Mouse (Mus musculus) Patski (cell line): Measurements from ENCODE around the gene Itpr1. TPM values are rescaled to one million over a fixed set of nuclear protein-coding genes. Genes with fewer than 3 reads are reported as not detected.

Experiments
- ATAC-seq: fragments of 100-300 bp; one replicate; pipeline ENCODE4 v1.8.0; 2021
- CTCF ChIA-PET: fragments of 350-600 bp; sonication (Branson Sonifier 250); formaldehyde crosslinking; loops from one replicate; lab custom pipeline; 2022; ENCODE audit warnings: inconsistent platforms; lab: Charles Lee
- POLR2A ChIA-PET: fragments of 350-600 bp; sonication (Branson Sonifier 250); formaldehyde crosslinking; loops from one replicate; lab custom pipeline; 2022; ENCODE audit warnings: antibody characterized with exemption, inconsistent platforms; lab: Charles Lee
- DNase-seq: peaks from one replicate; pipeline ENCODE4 v3.0.0-alpha.2; 2011; ENCODE audit warnings: low read depth, low spot score
- H3K27me3 ChIP-seq: fragments of 371-371 bp; one replicate; pipeline ENCODE4 v1.5.1; 2021
- CTCF ChIP-seq: fragments of 100-300 bp; IDR thresholded peaks from one replicate; pipeline ENCODE4 v1.5.1; 2021
- in situ Hi-C: fragments of 300-500 bp; cut with MboI; formaldehyde crosslinking; loops from 3 replicates; pipeline ENCODE4 v1.11.1; 2018; ENCODE audit warnings: low pct_unique_long_range_greater_than_20kb, mixed read lengths
- polyA plus RNA-seq: library from polyadenylated mRNA; unstranded; gene quantifications from one replicate; pipeline ENCODE4 v1.2.3, GENCODE M21; 2021

Itpr1 gene
- polyA plus RNA-seq, 1 experiment from 2014 or later: 67.1 TPM

DNA sequence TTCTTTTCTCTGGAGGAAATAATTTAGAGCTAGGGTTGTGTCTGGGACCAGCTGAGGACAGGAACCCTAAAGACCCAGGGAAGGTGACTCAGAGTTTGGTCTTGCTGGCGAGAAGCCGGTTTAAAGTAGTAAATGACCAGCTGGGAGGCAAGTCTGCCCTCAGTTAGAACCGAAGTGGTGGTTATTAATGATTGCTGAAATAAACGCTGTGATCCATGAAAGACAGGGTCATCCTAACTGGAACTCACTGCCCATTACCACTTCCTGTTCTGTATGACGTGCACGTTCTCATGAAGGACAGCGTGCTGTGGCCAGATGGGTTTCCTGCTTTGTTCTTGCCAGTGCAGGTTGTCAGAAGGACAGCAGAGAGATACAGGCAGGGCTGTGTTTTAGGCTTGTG, 232.1 kb downstream of the Itpr1 start:
- no peaks in the 10 kb centered on the region for H3K27me3 ChIP-seq
- DNase-seq (no peak), ATAC-seq (peak; percentile 55)
- CTCF ChIA-PET: interaction anchor here (0.9 to 10.2 kb wide), 9 partner anchors 10 to 293 kb away, joined by 3 to 56 read pairs (median 4); partner anchors contain the start of gene Bhlhe40
- no peak for TF ChIP-seq CTCF
- in situ Hi-C loops: no loop called here
- POLR2A ChIA-PET: interaction anchor here (0.9 to 6.1 kb wide), 3 partner anchors 13 to 216 kb away, joined by 4 to 46 read pairs (median 12); partner anchors contain the start of gene Bhlhe40

DNA sequence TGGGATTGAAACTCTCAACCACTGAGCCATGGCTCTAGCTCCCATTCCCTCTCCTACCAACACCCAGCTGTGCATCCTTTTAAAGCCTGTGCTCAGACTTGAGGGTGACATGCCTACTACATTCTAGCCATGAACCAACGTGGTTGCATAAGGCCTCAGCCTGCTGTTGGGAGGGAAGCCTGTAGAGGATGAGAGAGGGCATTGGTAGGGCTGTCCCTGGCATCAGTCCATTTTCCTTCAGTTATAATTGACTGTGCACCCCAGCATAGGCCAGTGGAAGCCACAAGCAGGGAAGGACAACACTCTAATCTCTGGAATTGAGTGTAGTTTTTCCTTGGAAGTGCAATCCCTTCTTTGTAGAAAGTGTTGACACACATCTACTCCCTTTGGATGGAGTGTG, 233.9 kb downstream of the Itpr1 start:
- CTCF ChIA-PET: interaction anchor here (0.8 to 10.2 kb wide), 4 partner anchors 11 to 263 kb away, joined by 3 to 56 read pairs (median 19); partner anchors contain the start of gene Bhlhe40
- H3K27me3 ChIP-seq: no peaks in the 10 kb centered on the region
- TF ChIP-seq CTCF: no peak
- DNase-seq (no peak), ATAC-seq (no peak)
- POLR2A ChIA-PET: interaction anchor here (1.3 to 6.1 kb wide), 4 partner anchors 11 to 214 kb away, joined by 3 to 46 read pairs (median 10); partner anchors contain the start of gene Bhlhe40
- in situ Hi-C loops: no loop called here

DNA sequence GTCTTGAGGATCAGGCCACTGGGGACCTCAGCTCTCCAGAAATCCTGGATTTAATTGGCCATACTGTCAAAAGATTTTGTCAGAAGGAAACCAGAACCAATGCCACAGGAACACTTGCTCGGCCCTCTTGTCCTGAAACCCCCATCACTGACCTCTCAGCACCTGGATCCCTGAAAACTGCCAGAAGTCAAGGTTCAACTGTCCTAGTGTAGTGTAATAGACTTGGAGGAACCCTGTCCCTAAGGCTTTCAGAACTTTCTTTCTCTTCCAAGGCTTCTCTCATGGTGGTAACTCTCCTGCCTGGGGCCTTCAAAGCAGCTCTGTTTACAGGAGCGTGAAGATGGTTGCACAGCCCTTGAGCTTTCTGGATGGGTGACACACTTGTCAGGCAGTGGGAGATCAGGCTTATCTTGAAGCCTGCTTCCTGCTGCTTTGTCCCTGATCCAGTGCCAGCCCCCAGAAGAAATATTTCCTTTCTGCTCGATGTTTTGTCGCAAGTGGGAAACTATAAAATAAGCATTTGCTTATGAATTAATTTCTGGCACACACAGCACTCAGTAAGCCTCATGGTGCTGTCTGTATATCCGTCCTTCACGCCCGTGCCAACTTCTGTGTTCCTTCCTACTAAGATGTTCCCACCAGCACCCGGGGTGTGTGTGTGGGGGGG, 234.4 kb downstream of the Itpr1 start:
- no peak for TF ChIP-seq CTCF
- no peaks in the 10 kb centered on the region for H3K27me3 ChIP-seq
- DNase-seq (no peak), ATAC-seq (peak; percentile 19)
- ChIA-PET POLR2A (interaction anchor here (1.3 to 6.1 kb wide), 3 partner anchors 10 to 214 kb away, joined by 3 to 46 read pairs (median 9); partner anchors contain the start of gene Bhlhe40), CTCF (interaction anchor here (0.6 to 10.2 kb wide), 7 partner anchors 11 to 286 kb away, joined by 3 to 56 read pairs (median 3); partner anchors contain the start of gene Bhlhe40)
- in situ Hi-C loops: no loop called here

DNA sequence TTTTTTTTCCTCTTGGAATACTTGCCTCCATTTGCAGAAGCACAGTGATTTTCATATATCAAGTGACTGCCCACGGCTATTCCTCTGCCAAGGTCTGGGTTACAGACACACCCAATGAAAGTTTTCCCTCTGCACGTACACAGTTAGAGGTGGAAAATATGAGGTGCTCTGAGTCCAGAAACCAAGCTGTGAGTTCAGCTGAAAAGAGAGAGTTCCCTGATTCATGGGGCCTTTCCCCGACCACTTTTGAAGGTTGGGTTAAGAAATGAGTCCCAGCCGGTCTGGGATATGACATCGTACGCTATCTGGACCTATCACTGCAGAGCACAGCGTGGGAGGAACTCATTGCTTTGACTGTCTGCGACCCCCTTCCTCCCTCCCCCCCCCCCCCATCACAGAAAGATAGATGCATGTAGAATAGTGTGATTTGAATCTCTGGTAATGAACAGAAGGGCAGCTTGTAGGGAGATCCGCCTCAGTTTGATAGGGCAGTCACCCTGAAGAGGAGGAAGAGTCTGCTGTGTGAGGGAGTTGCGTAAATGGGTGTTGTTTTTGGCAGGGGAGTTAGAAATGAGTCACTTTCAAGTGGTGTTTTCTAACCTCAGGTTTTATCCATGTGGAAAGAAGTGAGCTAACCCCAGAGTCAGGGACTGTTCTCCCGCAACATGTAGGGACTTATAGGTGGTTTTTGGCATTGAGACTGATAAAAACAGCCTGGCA, 235.3 kb downstream of the Itpr1 start:
- no peak for TF ChIP-seq CTCF
- ATAC-seq (peak; percentile 24), DNase-seq (no peak)
- ChIA-PET POLR2A (interaction anchor here (1.7 to 6.1 kb wide), 2 partner anchors 10 to 213 kb away, joined by 9 to 46 read pairs; partner anchors contain the start of gene Bhlhe40), CTCF (interaction anchor here (0.6 to 10.2 kb wide), 4 partner anchors 9 to 285 kb away, joined by 3 to 56 read pairs (median 4); partner anchors contain the start of gene Bhlhe40)
- in situ Hi-C loops: no loop called here
- no peaks in the 10 kb centered on the region for H3K27me3 ChIP-seq

DNA sequence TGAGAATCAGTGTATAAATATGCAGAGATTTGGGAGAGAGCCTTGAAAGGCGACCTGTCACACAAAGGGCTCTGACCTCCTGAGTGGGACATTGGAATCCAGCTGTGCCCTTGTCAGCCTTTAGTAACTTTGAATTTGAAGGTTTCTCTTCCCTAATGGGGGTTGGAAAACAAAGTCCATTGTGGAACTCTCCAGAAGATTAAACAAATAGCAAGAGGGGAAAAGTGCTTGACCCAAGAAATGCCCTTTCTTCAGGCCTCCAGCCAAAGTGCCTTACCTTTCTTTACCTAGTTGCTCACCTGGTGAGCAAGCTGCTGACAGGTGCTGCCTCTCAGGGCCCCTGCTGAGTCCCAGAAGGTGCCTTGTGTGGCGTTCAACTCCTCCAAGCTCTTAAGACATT, 236.0 kb downstream of the Itpr1 start:
- POLR2A ChIA-PET: interaction anchor here (0.6 kb wide), 1 partner anchor 51 kb away, joined by 3 read pairs; no protein-coding TSS in a partner anchor

DNA sequence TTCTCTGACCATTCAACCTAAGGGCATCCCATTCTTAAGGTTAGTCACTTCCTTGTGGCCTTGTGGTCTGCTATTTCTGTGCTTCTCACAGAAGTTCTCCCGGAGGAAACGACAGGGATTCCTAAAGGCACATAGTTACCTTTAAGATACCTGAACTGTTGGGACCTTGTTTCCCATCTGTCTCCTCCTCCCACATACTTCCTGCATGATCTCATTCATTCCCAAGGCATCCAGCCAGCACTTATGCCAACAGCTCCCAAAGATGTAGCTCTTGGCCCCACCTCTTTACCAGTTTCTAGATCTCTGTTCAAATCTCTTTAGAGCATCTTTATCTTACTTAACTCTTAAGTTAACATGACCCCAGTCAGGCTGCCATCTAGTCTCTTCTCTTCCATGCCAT, 238.6 kb downstream of the Itpr1 start:
- DNase-seq (no peak), ATAC-seq (peak; percentile 36)
- H3K27me3 ChIP-seq: no peaks in the 10 kb centered on the region
- in situ Hi-C loops: no loop called here
- no peak for TF ChIP-seq CTCF
- ChIA-PET POLR2A (no interaction called here), CTCF (interaction anchor here (1.2 to 10.2 kb wide), 3 partner anchors 8 to 210 kb away, joined by 4 to 56 read pairs (median 8); partner anchors contain the start of gene Bhlhe40)

More for the DNA sequence above, 236.0 kb downstream of the Itpr1 start:
- H3K27me3 ChIP-seq: no peaks in the 10 kb centered on the region
- DNase-seq: no peak
- CTCF ChIA-PET: interaction anchor here (1.2 to 10.2 kb wide), 2 partner anchors 8 to 213 kb away, joined by 4 to 56 read pairs; partner anchors contain the start of gene Bhlhe40
- ATAC-seq: no peak
- in situ Hi-C loops: no loop called here
- no peak for TF ChIP-seq CTCF

DNA sequence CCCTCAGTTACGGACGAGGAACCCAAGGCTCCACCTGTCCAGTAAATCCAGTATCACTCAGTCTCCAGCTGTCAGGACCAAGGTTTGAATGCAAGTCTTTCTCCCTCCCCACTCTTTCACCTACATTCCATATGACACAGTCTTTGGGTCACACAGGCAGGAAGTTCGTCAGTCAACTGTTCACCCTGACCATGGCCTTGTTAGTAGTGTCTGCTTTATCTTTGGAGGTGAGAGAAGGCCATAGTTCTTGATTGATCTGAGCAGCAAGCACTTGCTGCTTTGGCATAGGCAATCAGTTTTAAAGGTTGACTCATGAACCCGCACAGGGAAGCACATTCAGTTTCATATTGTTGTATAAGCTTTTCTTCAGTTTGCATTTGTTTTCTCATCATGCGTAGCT, 240.7 kb downstream of the Itpr1 start:
- CTCF ChIA-PET: no interaction called here
- in situ Hi-C loops: no loop called here
- ATAC-seq: no peak

DNA sequence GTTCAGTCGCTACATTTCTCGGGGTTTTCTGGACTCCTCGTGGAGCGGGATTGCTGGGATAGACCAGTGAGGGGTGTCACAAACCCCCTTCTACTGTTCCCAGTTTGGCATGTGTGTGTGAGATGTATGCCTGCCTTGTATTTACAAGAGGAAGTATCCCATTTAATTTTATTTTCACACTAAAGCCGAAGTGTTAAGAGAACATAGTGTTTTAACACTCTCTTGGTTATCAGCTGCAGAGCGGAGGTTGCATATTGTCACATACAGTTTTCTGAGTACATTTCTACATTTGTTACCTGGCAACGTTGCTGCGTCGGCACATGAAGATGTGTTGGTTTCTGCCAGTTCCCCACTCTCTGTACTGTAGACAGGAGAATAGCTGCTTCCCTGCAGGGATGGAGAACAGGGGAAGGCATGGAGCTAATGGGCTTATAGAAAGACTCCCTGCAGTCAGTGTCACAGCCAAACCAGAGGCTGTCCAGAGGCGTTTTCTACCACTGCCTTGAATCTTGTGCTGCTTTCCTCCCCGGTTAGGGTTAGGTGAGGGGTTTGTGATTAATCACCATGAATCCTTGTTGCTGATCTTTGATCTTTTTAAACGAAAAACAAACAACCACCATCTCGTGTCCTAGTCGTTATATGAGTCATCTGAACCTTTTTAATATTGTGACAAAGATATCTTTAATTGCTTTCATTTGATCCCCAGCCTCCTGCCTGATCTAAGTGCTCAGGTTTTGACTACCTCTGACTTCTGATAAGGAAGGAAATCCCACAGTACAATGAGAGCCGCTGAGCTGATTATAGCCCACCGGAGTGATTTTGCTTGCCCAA, 241.4 kb downstream of the Itpr1 start:
- DNase-seq (no peak), ATAC-seq (no peak)
- CTCF ChIA-PET: interaction anchor here (1.2 kb wide), 2 partner anchors 10 to 207 kb away, joined by 4 read pairs; no protein-coding TSS in a partner anchor
- POLR2A ChIA-PET: interaction anchor here (0.7 to 5.3 kb wide), 2 partner anchors 66 to 206 kb away, joined by 3 to 46 read pairs; partner anchors contain the start of gene Bhlhe40
- no peak for TF ChIP-seq CTCF
- in situ Hi-C loops: no loop called here
- no peaks in the 10 kb centered on the region for H3K27me3 ChIP-seq

More for the DNA sequence above, 240.7 kb downstream of the Itpr1 start:
- DNase-seq: no peak
- H3K27me3 ChIP-seq: no peaks in the 10 kb centered on the region
- no peak for TF ChIP-seq CTCF
- POLR2A ChIA-PET: interaction anchor here (0.7 kb wide), 1 partner anchor 65 kb away, joined by 3 read pairs; no protein-coding TSS in a partner anchor
